Mouse (Mus musculus) testis, postnatal 10 days (tissue): ENCODE measurements around the gene Pgap1.

Experiments used
- DNase-seq: peaks from one replicate; pipeline ENCODE4 v3.0.0; 2021; ENCODE audit warnings: low spot score

The Pgap1 gene

GRCm38 (mm10) chr1:54520062-54520577 is 37.4 kb downstream of the Pgap1 start:
- no peak for DNase-seq

- no peak for DNase-seq
These were observed 43.6 kb downstream of the Pgap1 start for GRCm38 (mm10) chr1:54513836-54514235.

- DNase-seq, result no peak
These were observed 59.0 kb downstream of the Pgap1 start for GRCm38 (mm10) chr1:54498496-54498895.

- no peak for DNase-seq
These were observed 61.2 kb downstream of the Pgap1 start for GRCm38 (mm10) chr1:54496254-54496653.

GRCm38 (mm10) chr1:54493496-54493895 is 64.0 kb downstream of the Pgap1 start:
- DNase-seq, result no peak

GRCm38 (mm10) chr1:54492435-54492841 is 65.0 kb downstream of the Pgap1 start:
- DNase-seq, result no peak

- no peak for DNase-seq
These were observed 72.6 kb downstream of the Pgap1 start for GRCm38 (mm10) chr1:54484744-54485420.

GRCm38 (mm10) chr1:54480491-54480890 is 77.0 kb downstream of the Pgap1 start:
- DNase-seq, result no peak

GRCm38 (mm10) chr1:54468662-54469061 is 88.8 kb downstream of the Pgap1 start:
- no peak for DNase-seq

GRCm38 (mm10) chr1:54467366-54467765 is 90.1 kb downstream of the Pgap1 start:
- no peak for DNase-seq

GRCm38 (mm10) chr1:54452116-54452515 is 105.4 kb downstream of the Pgap1 start:
- DNase-seq, result no peak

- no peak for DNase-seq
These were observed 108.7 kb downstream of the Pgap1 start for GRCm38 (mm10) chr1:54448833-54449232.

GRCm38 (mm10) chr1:54443641-54444040 is 113.8 kb downstream of the Pgap1 start:
- DNase-seq, result no peak

GRCm38 (mm10) chr1:54439080-54439476 is 118.4 kb downstream of the Pgap1 start:
- DNase-seq, result no peak

GRCm38 (mm10) chr1:54438340-54439079 is 119.0 kb downstream of the Pgap1 start, which contains the start of gene Gtf3c3:
TSS of gene Gtf3c3 (minus strand) at chr1:54438971.
- DNase-seq, result peak; percentile 85
